Mouse (Mus musculus) gastrocnemius, postnatal 36 days (tissue): ENCODE results near the gene B3galt4. TPM values are rescaled to one million over a fixed set of nuclear protein-coding genes. Genes with fewer than 3 reads are reported as not detected.
A peak's percentile ranks its signal among the peaks of the same experiment; 100 is the strongest.
"Not testable (repeated sequence)": the region's sequence is repeated elsewhere in the genome, so short reads cannot be mapped to it uniquely, and the experiment has no call there.

Source experiments
- DNase-seq, 2 experiments: peaks; one replicate each; pipeline ENCODE4 v3.0.0; 2022
- intact Hi-C: fragments of 180-260 bp; cut with DNase I; formaldehyde crosslinking; loops from one replicate; pipeline ENCODE4 v1.15.1; 2025
- total RNA-seq, 2 experiments: library from RNA; stranded (reverse); gene quantifications; 2 replicates each; pipeline ENCODE4 v1.2.3; 2021

B3galt4 gene
- total RNA-seq, 2 experiments from 2014 or later: 1.5 to 1.6 TPM

GRCm38 (mm10) chr17:33911052-33911812, 40.1 kb downstream of the B3galt4 start:
- DNase-seq: no peak
- intact Hi-C loops: no loop called here

- intact Hi-C loops: no loop called here
- no peak for DNase-seq
Observed at GRCm38 (mm10) chr17:33910346-33911051, 40.8 kb downstream of the B3galt4 start.

- DNase-seq: peak in 1 of 2 experiments; percentile 11
- intact Hi-C loops: no loop called here
Observed at GRCm38 (mm10) chr17:33909869-33910250, 41.4 kb downstream of the B3galt4 start.

- DNase-seq: peak; percentile 97 to 99
- intact Hi-C loops: no loop called here
Observed at GRCm38 (mm10) chr17:33909077-33909868, 42.0 kb downstream of the B3galt4 start, which contains the start of gene Daxx. Gene Daxx (plus strand): TSS chr17:33909414.

- DNase-seq: peak in 1 of 2 experiments; percentile 16
- intact Hi-C loops: no loop called here
Observed at GRCm38 (mm10) chr17:33908331-33909076, 42.8 kb downstream of the B3galt4 start.

GRCm38 (mm10) chr17:33904835-33905234, 46.5 kb downstream of the B3galt4 start, which contains the start of gene Platr17:
Gene Platr17 (plus strand): TSS chr17:33905135.
- intact Hi-C loops, DNase-seq: not testable (repeated sequence)

- intact Hi-C loops, DNase-seq: not testable (repeated sequence)
Observed at GRCm38 (mm10) chr17:33903911-33904651, 47.2 kb downstream of the B3galt4 start.

- DNase-seq: no peak
- intact Hi-C loops: no loop called here
Observed at GRCm38 (mm10) chr17:33902491-33902890, 48.8 kb downstream of the B3galt4 start.

GRCm38 (mm10) chr17:33902079-33902478, 49.2 kb downstream of the B3galt4 start:
- no peak for DNase-seq
- intact Hi-C loops: no loop called here

GRCm38 (mm10) chr17:33901653-33902052, 49.6 kb downstream of the B3galt4 start:
- intact Hi-C loops: no loop called here
- DNase-seq: no peak

GRCm38 (mm10) chr17:33900989-33901314, 50.3 kb downstream of the B3galt4 start:
- intact Hi-C loops: no loop called here
- DNase-seq: no peak

- no peak for DNase-seq
- intact Hi-C loops: no loop called here
Observed at GRCm38 (mm10) chr17:33900281-33900988, 50.9 kb downstream of the B3galt4 start.

Other genes starting within 250 kb of the B3galt4 start
- gene March2, start 232.8 kb downstream of the B3galt4 start, total RNA-seq: 10 to 100 TPM; 83.8 to 92.6 TPM
- 100 to 1,000 TPM; 120 to 147 TPM for gene Rab11b, start 191.0 kb downstream of the B3galt4 start, total RNA-seq
- 10 to 100 TPM in 1 of 2 experiments, 1 to 10 TPM in 1; 8.0 to 11.7 TPM for gene Angptl4, start 169.7 kb downstream of the B3galt4 start, total RNA-seq
- gene Kank3, start 141.0 kb downstream of the B3galt4 start, total RNA-seq: 10 to 100 TPM; 15.3 to 22.5 TPM
- gene Rps28, start 126.9 kb downstream of the B3galt4 start, total RNA-seq: 100 to 1,000 TPM; 503 to 584 TPM
- 100 to 1,000 TPM; 325 to 364 TPM for gene Ndufa7, start 126.9 kb downstream of the B3galt4 start, total RNA-seq
- gene Cd320, start 108.4 kb downstream of the B3galt4 start, total RNA-seq: 10 to 100 TPM; 13.3 to 15.2 TPM
- gene Gm7029, start 77.7 kb downstream of the B3galt4 start, total RNA-seq: not detected
- 1 to 10 TPM in 1 of 2 experiments, under 1 TPM in 1; 0.74 to 1.1 TPM for gene Kifc1, start 60.8 kb downstream of the B3galt4 start, total RNA-seq
- gene Platr17, start 46.4 kb downstream of the B3galt4 start, total RNA-seq: not detected
- 10 to 100 TPM in 1 of 2 experiments, 1 to 10 TPM in 1; 9.3 to 11.3 TPM for gene Daxx, start 42.1 kb downstream of the B3galt4 start, total RNA-seq
- 10 to 100 TPM; 31.8 to 34.7 TPM for gene Tapbp, start 35.6 kb downstream of the B3galt4 start, total RNA-seq
- 10 to 100 TPM; 12.6 to 16.6 TPM for gene Zbtb22, start 35.6 kb downstream of the B3galt4 start, total RNA-seq
- 10 to 100 TPM; 26.5 to 28.3 TPM for gene Rgl2, start 21.9 kb downstream of the B3galt4 start, total RNA-seq
- gene Pfdn6, start 11.1 kb downstream of the B3galt4 start, total RNA-seq: 10 to 100 TPM; 56.7 to 58.6 TPM
- gene Wdr46, start 10.8 kb downstream of the B3galt4 start, total RNA-seq: 1 to 10 TPM; 8.4 to 9.7 TPM
- 10 to 100 TPM; 30.5 to 30.6 TPM for gene Vps52, start 4.3 kb upstream of the B3galt4 start, total RNA-seq
- 100 to 1,000 TPM; 282 to 369 TPM for gene Rps18, start 4.5 kb upstream of the B3galt4 start, total RNA-seq
- gene H2-K1, start 48.9 kb upstream of the B3galt4 start, total RNA-seq: 10 to 100 TPM; 25.6 to 32.9 TPM
- 10 to 100 TPM; 11.7 to 12.4 TPM for gene Ring1, start 73.2 kb upstream of the B3galt4 start, total RNA-seq
- 10 to 100 TPM; 55.5 to 64.2 TPM for gene H2-Ke6, start 76.6 kb upstream of the B3galt4 start, total RNA-seq
- gene Slc39a7, start 80.2 kb upstream of the B3galt4 start, total RNA-seq: 10 to 100 TPM; 40.8 to 45.2 TPM
- gene Rxrb, start 80.3 kb upstream of the B3galt4 start, total RNA-seq: 10 to 100 TPM; 34.5 to 35.3 TPM
- gene Col11a2, start 87.9 kb upstream of the B3galt4 start, total RNA-seq: 1 to 10 TPM; 9.3 to 9.6 TPM
- gene H2-Oa, start 140.9 kb upstream of the B3galt4 start, total RNA-seq: not detected
- 1 to 10 TPM; 3.6 to 4.9 TPM for gene H2-DMa, start 168.1 kb upstream of the B3galt4 start, total RNA-seq
- 10 to 100 TPM; 63.2 to 74.1 TPM for gene Brd2, start 171.1 kb upstream of the B3galt4 start, total RNA-seq
- under 1 TPM; 0.35 to 0.48 TPM for gene H2-DMb2, start 191.8 kb upstream of the B3galt4 start, total RNA-seq
- 1 to 10 TPM in 1 of 2 experiments, under 1 TPM in 1; 0.71 to 1.2 TPM for gene H2-DMb1, start 201.6 kb upstream of the B3galt4 start, total RNA-seq
- gene Tap1, start 236.1 kb upstream of the B3galt4 start, total RNA-seq: 1 to 10 TPM; 1.6 to 1.8 TPM
- 1 to 10 TPM; 1.0 to 1.9 TPM for gene Psmb9, start 236.3 kb upstream of the B3galt4 start, total RNA-seq
- 1 to 10 TPM; 3.1 to 3.5 TPM for gene Psmb8, start 246.2 kb upstream of the B3galt4 start, total RNA-seq